Mouse (Mus musculus): ENCODE data around the gene Cisd1. TPM values are rescaled to one million over a fixed set of nuclear protein-coding genes. Genes with fewer than 3 reads are reported as not detected.

The Cisd1 gene
- polyA plus RNA-seq, 1 experiment from 2014 or later, result 154 TPM

- no peak for ATAC-seq (ENCODE audit: low FRiP score)
- H3K4me1 ChIP-seq, result peaks cover 38% of the 10 kb centered on the region
- 12% methylated on average over 13 of the region's 13 CpGs for WGBS
These were observed 2.2 kb upstream of the Cisd1 start for GRCm38 (mm10) chr10:71346722-71347508.

GRCm38 (mm10) chr10:71346106-71346505, 1.4 kb upstream of the Cisd1 start:
- Histone ChIP-seq H3K9me3 (replicated peaks) (no peaks in the 10 kb centered on the region), H3K27me3 (no peaks in the 10 kb centered on the region)

More at GRCm38 (mm10) chr10:71346722-71347508, 2.2 kb upstream of the Cisd1 start:
- Histone ChIP-seq H3K4me2 (replicated peaks) (peak overlapping the region; percentile 94), H3K27ac (peak overlapping the region; percentile 89), H3K9ac (peak overlapping the region; percentile 86), H3K36me3 (no peaks in the 10 kb centered on the region), H3K9me3 (replicated peaks) (no peaks in the 10 kb centered on the region), H3K4me3 (peak overlapping the region; percentile 67), H3K27me3 (no peaks in the 10 kb centered on the region)

GRCm38 (mm10) chr10:71343567-71344265, 1.0 kb downstream of the Cisd1 start:
- H3K4me1 ChIP-seq, result peaks cover 28% of the 10 kb centered on the region
- H3K9ac ChIP-seq, result peak overlapping the region; percentile 85
- no peak overlapping the region for H3K27ac ChIP-seq
- peak overlapping the region; percentile 73 for H3K4me3 ChIP-seq
- ATAC-seq (ENCODE audit: low FRiP score), result no peak
- H3K4me2 ChIP-seq (replicated peaks), result peak overlapping the region; percentile 75
- 22% methylated on average over 14 of the region's 14 CpGs for WGBS
- H3K27me3 ChIP-seq, result no peaks in the 10 kb centered on the region
- H3K9me3 ChIP-seq (replicated peaks), result no peaks in the 10 kb centered on the region
- H3K36me3 ChIP-seq, result no peaks in the 10 kb centered on the region

More at GRCm38 (mm10) chr10:71346106-71346505, 1.4 kb upstream of the Cisd1 start:
- Histone ChIP-seq H3K27ac (no peak overlapping the region), H3K36me3 (no peaks in the 10 kb centered on the region), H3K4me3 (no peak overlapping the region), H3K4me1 (peaks cover 38% of the 10 kb centered on the region), H3K9ac (no peak overlapping the region), H3K4me2 (replicated peaks) (no peak overlapping the region)
- WGBS, result 65% methylated on average over 2 of the region's 2 CpGs
- ATAC-seq (ENCODE audit: low FRiP score), result no peak

GRCm38 (mm10) chr10:71343130-71343529, 1.6 kb downstream of the Cisd1 start:
- no peak for ATAC-seq (ENCODE audit: low FRiP score)
- Histone ChIP-seq H3K4me2 (replicated peaks) (peak overlapping the region; percentile 75), H3K9me3 (replicated peaks) (no peaks in the 10 kb centered on the region), H3K4me3 (no peak overlapping the region), H3K27ac (no peak overlapping the region), H3K9ac (no peak overlapping the region), H3K4me1 (peaks cover 25% of the 10 kb centered on the region), H3K27me3 (no peaks in the 10 kb centered on the region), H3K36me3 (no peaks in the 10 kb centered on the region)
- WGBS, result 84% methylated on average over 3 of the region's 3 CpGs

- ATAC-seq (ENCODE audit: low FRiP score), result no peak
- Histone ChIP-seq H3K27ac (no peak overlapping the region), H3K4me3 (no peak overlapping the region), H3K4me2 (replicated peaks) (no peak overlapping the region), H3K9me3 (replicated peaks) (no peaks in the 10 kb centered on the region), H3K4me1 (peaks cover 25% of the 10 kb centered on the region), H3K27me3 (no peaks in the 10 kb centered on the region), H3K9ac (no peak overlapping the region), H3K36me3 (no peaks in the 10 kb centered on the region)
- WGBS, result 90% methylated on average over 7 of the region's 7 CpGs
These were observed 2.5 kb downstream of the Cisd1 start for GRCm38 (mm10) chr10:71342030-71342805.

- no peak overlapping the region for H3K4me2 ChIP-seq (replicated peaks)
- H3K27me3 ChIP-seq, result no peaks in the 10 kb centered on the region
- H3K4me1 ChIP-seq, result peaks cover 17% of the 10 kb centered on the region
- peaks cover under 1% of the 10 kb centered on the region; the same call in 1 of the 2 replicates for H3K36me3 ChIP-seq
- no peak overlapping the region for H3K27ac ChIP-seq
- no peak overlapping the region for H3K9ac ChIP-seq
- no peak overlapping the region for H3K4me3 ChIP-seq
- ATAC-seq (ENCODE audit: low FRiP score), result no peak
- WGBS, result 95% methylated on average over 9 of the region's 9 CpGs
- H3K9me3 ChIP-seq (replicated peaks), result no peaks in the 10 kb centered on the region
These were observed 3.5 kb downstream of the Cisd1 start for GRCm38 (mm10) chr10:71341290-71341689.

- H3K27me3 ChIP-seq, result no peaks in the 10 kb centered on the region
- H3K27ac ChIP-seq, result no peak overlapping the region
- peaks cover 10% of the 10 kb centered on the region for H3K36me3 ChIP-seq
- no peak overlapping the region for H3K4me3 ChIP-seq
- H3K4me2 ChIP-seq (replicated peaks), result no peak overlapping the region
- no peaks in the 10 kb centered on the region for H3K9me3 ChIP-seq (replicated peaks)
- peaks cover 14% of the 10 kb centered on the region for H3K4me1 ChIP-seq
- no peak for ATAC-seq (ENCODE audit: low FRiP score)
- H3K9ac ChIP-seq, result no peak overlapping the region
- WGBS, result 87% methylated on average over 2 of the region's 2 CpGs
These were observed 4.6 kb downstream of the Cisd1 start for GRCm38 (mm10) chr10:71340195-71340594.

GRCm38 (mm10) chr10:71339463-71339862, 5.3 kb downstream of the Cisd1 start:
- H3K9ac ChIP-seq, result no peak overlapping the region
- 76% methylated on average over 4 of the region's 4 CpGs for WGBS
- H3K4me2 ChIP-seq (replicated peaks), result no peak overlapping the region
- peaks cover 12% of the 10 kb centered on the region for H3K4me1 ChIP-seq
- H3K27me3 ChIP-seq, result no peaks in the 10 kb centered on the region
- peaks cover 17% of the 10 kb centered on the region for H3K36me3 ChIP-seq
- no peak overlapping the region for H3K4me3 ChIP-seq
- no peak for ATAC-seq (ENCODE audit: low FRiP score)
- H3K27ac ChIP-seq, result no peak overlapping the region
- H3K9me3 ChIP-seq (replicated peaks), result no peaks in the 10 kb centered on the region

GRCm38 (mm10) chr10:71338156-71338905, 6.4 kb downstream of the Cisd1 start:
- Histone ChIP-seq H3K4me2 (replicated peaks) (no peak overlapping the region), H3K4me1 (peaks cover 3% of the 10 kb centered on the region; the same call in 1 of the 2 replicates), H3K36me3 (peaks cover 23% of the 10 kb centered on the region), H3K9ac (no peak overlapping the region), H3K27me3 (no peaks in the 10 kb centered on the region), H3K9me3 (replicated peaks) (no peaks in the 10 kb centered on the region), H3K27ac (no peak overlapping the region), H3K4me3 (no peak overlapping the region)
- 87% methylated on average over 8 of the region's 8 CpGs for WGBS
- ATAC-seq (ENCODE audit: low FRiP score), result no peak

- Histone ChIP-seq H3K4me3 (no peak overlapping the region), H3K4me1 (no peaks in the 10 kb centered on the region), H3K9ac (no peak overlapping the region), H3K27ac (no peak overlapping the region), H3K27me3 (no peaks in the 10 kb centered on the region), H3K36me3 (peaks cover 26% of the 10 kb centered on the region), H3K4me2 (replicated peaks) (no peak overlapping the region), H3K9me3 (replicated peaks) (no peaks in the 10 kb centered on the region)
- no peak for ATAC-seq (ENCODE audit: low FRiP score)
- 96% methylated on average over 2 of the region's 2 CpGs for WGBS
These were observed 7.0 kb downstream of the Cisd1 start for GRCm38 (mm10) chr10:71337733-71338132.

- 98% methylated on average over 9 of the region's 9 CpGs for WGBS
- Histone ChIP-seq H3K27ac (no peak overlapping the region), H3K27me3 (no peaks in the 10 kb centered on the region), H3K4me3 (no peak overlapping the region), H3K9me3 (replicated peaks) (no peaks in the 10 kb centered on the region), H3K4me2 (replicated peaks) (no peak overlapping the region), H3K4me1 (no peaks in the 10 kb centered on the region), H3K36me3 (peaks cover 49% of the 10 kb centered on the region), H3K9ac (no peak overlapping the region)
- no peak for ATAC-seq (ENCODE audit: low FRiP score)
These were observed 11.9 kb downstream of the Cisd1 start for GRCm38 (mm10) chr10:71332859-71333258.
